In the genomic region with DNA sequence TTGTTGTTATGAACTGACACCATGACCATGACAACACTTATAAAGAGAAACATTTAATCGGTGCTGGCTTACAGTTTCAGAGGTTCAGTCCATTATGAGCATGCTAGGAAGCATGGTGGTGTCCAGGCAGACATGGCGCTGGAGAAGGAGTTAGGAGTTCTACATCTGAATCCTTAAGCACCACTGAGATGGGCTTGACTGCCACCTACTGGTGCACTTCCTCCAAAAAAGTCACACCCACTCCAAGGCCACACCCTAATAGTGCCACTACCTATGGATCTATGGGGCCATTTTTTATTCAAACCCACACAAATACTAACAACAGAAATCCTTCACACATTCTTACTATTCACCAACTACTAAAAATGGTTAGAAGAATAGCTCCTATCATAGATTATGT, we compare ENCODE assay signal across 12 mouse cellular contexts. TPM values are rescaled to one million over a fixed set of nuclear protein-coding genes. Genes with fewer than 3 reads are reported as not detected.
A peak's percentile ranks its signal among the peaks of the same experiment; 100 is the strongest.
DNase-seq lines count a peak whose midpoint lies in the region; TF ChIP-seq lines count a peak whose summit lies in the region.
"Had no signal": no experiment of that assay in that cellular context is flagged by ENCODE, and none has a peak within 500 bp of the region (broad histone marks: within the 10 kb centered on the region; RNA-seq: fewer than 3 reads in every experiment).

No protein-coding gene starts in this region.

- 93% methylated on average over 2 of the region's 2 CpGs for WGBS in lung, adult 2 months

- no peak for DNase-seq in lung, adult 2 months
- no peak for DNase-seq in lung, postnatal 25 days (ENCODE audit: low spot score)
- peak; percentile 75 for DNase-seq in ES-CJ7 (ENCODE audit: low read depth, low spot score)
- DNase-seq in c-Kit-positive CD71-positive TER-119-positive erythroid progenitor cells, embryonic 14.5 days (ENCODE audit: low spot score), result peak; percentile 13
- peak; percentile 39 for DNase-seq in thymus, postnatal 0 days (ENCODE audit: low spot score)
- DNase-seq in layer of hippocampus, adult 9-10 months (ENCODE audit: low spot score), result no peak
- DNase-seq in layer of hippocampus, adult 9-11 months, result no peak
- no peak for DNase-seq in urinary bladder, postnatal 4 days (ENCODE audit: low spot score in 2 of 2)
- DNase-seq: embryo, embryonic 11 days; forebrain, postnatal 0 days; kidney, adult 9 months had no signal

- H3K4me1 ChIP-seq in lung, adult 2 months (ENCODE audit: control insufficient read depth, insufficient read depth, low read length), result peaks cover 5% of the 10 kb centered on the region
- H3K4me1 ChIP-seq: neural tube, embryonic 12.5 days had no signal

- no peak for TF ChIP-seq POLR2A in lung, adult 2 months (IDR thresholded peaks at IDR 0.05; ENCODE audit: borderline replicate concordance, extremely low read depth, low read depth, low read length)

- no peak overlapping the region for H3K4me3 ChIP-seq in lung, adult 2 months (replicated peaks; ENCODE audit: extremely low read depth, low read depth, low read length)
- H3K4me3 ChIP-seq: neural tube, embryonic 12.5 days had no signal

- TF ChIP-seq CTCF in lung, adult 2 months (IDR thresholded peaks at IDR 0.05; ENCODE audit: insufficient read depth, low read length), result 0 out of 2 replicates have a peak, but pooled peaks have one; percentile 15

RNA-seq across cellular contexts. Expression of gene Btla, which starts 35.5 kb away (rescaled TPM):
- 2.0 and 4.6 TPM in 2 replicates for polyA plus RNA-seq in lung, adult 2 months (2012; rRNA removed)
- polyA plus RNA-seq in thymus, postnatal 0 days (2015; fragmentation: Nextera tagmentation; extraction: Ambion mirVana), result 5.1 and 5.8 TPM in 2 replicates

Comparison
In these comparisons a context has a peak if more than half of its experiments do, and no peak if none do; other contexts are left out.
1. DNase-seq: peak in ES-CJ7 (single experiment), c-Kit-positive CD71-positive TER-119-positive erythroid progenitor cells, embryonic 14.5 days (single experiment) and thymus, postnatal 0 days (single experiment); none in lung, adult 2 months (single experiment), lung, postnatal 25 days (single experiment), layer of hippocampus, adult 9-10 months (single experiment), layer of hippocampus, adult 9-11 months (single experiment) and urinary bladder, postnatal 4 days (0 of 2).